Mouse (Mus musculus) C2C12 (cell line): ENCODE measurements around the gene Dgka.

Experiments
- CEBPB ChIP-seq: IDR thresholded peaks from one replicate; pipeline ENCODE4 v1.6.1; 2011; ENCODE audit warnings: low read depth, mild to moderate bottlenecking, control low read depth, moderate library complexity
- CTCF ChIP-seq: IDR thresholded peaks from one replicate; pipeline ENCODE4 v1.5.1; 2011; ENCODE audit not compliant: control insufficient read depth, insufficient read depth, insufficient read length
- FOSL1 ChIP-seq: IDR thresholded peaks from one replicate; pipeline ENCODE4 v1.8.0; 2011; ENCODE audit warnings: mild to moderate bottlenecking, low read length; ENCODE audit not compliant: poor library complexity, insufficient read depth, severe bottlenecking
- MYOD1 ChIP-seq: IDR thresholded peaks from one replicate; pipeline ENCODE4 v1.6.1; 2011; ENCODE audit warnings: low read depth; ENCODE audit not compliant: control insufficient read depth, insufficient read length

DNA sequence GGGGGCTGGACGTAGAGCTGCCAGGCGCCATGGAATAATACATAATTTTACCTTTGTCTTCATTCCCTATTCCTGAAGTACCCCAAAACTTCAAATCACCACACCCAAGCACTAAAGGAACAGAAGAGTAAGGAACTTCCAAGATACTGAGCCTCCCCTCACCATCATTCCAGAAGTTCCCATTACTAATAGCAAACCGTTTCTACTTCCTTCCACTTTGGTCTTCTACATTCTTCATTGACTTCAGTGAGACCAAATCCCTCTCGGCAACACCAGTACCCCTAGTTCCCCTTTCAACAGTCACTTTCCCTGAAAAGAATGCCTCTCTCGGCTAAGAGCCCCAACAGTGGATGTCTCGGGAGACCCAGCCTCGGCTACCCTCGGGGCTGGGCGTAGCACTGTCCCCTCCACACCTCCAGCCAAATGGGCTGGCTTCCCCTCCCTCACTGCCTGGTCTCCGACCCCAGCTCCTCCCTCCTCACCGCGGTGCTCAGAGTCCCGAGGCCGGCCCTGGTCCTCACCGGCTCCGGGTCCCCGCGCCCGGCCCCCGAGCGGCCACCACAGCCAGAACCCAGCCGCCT is 49.2 kb downstream of the Dgka start:
- TF ChIP-seq CTCF: no peak
- TF ChIP-seq CEBPB: no peak
- TF ChIP-seq MYOD1: no peak
- no peak for TF ChIP-seq FOSL1
